Mouse (Mus musculus) embryonic facial prominence, embryonic 15.5 days (tissue): ENCODE results near the gene Ube2t. TPM values are rescaled to one million over a fixed set of nuclear protein-coding genes. Genes with fewer than 3 reads are reported as not detected.
A peak's percentile ranks its signal among the peaks of the same experiment; 100 is the strongest.

Experiments used
- ATAC-seq: fragments of 200-750 bp; cut with Nextera tagmentation; 2 replicates; pipeline ENCODE4 v1.8.0; 2017; ENCODE audit warnings: low read depth, moderate TSS enrichment; ENCODE audit not compliant: insufficient number of reproducible peaks, low FRiP score, low TSS enrichment
- H3K27ac ChIP-seq: fragments of 300-500 bp; sonication (generic); replicated peaks from 2 replicates; pipeline ENCODE4 v1.5.1; 2015; ENCODE audit warnings: mild to moderate bottlenecking, inconsistent platforms
- H3K27me3 ChIP-seq: fragments of 300-500 bp; sonication (generic); 2 replicates; pipeline ENCODE4 v1.6.1; 2015; ENCODE audit warnings: inconsistent platforms
- H3K36me3 ChIP-seq: fragments of 300-500 bp; sonication (generic); 2 replicates; pipeline ENCODE4 v1.6.1; 2015; ENCODE audit warnings: mild to moderate bottlenecking, inconsistent platforms
- H3K4me1 ChIP-seq: fragments of 300-500 bp; sonication (generic); 2 replicates; pipeline ENCODE4 v1.6.1; 2015; ENCODE audit warnings: inconsistent platforms
- H3K4me2 ChIP-seq: fragments of 300-500 bp; sonication (generic); replicated peaks from 2 replicates; pipeline ENCODE4 v1.6.1; 2015; ENCODE audit warnings: mild to moderate bottlenecking, inconsistent platforms
- H3K4me3 ChIP-seq: fragments of 300-500 bp; sonication (generic); replicated peaks from 2 replicates; pipeline ENCODE4 v1.5.1; 2015; ENCODE audit warnings: mild to moderate bottlenecking, inconsistent platforms
- H3K9ac ChIP-seq: fragments of 300-500 bp; sonication (generic); 2 replicates; pipeline ENCODE4 v1.6.1; 2015; ENCODE audit warnings: inconsistent platforms
- H3K9me3 ChIP-seq: fragments of 300-500 bp; sonication (generic); replicated peaks from 2 replicates; pipeline ENCODE4 v1.6.1; 2016; ENCODE audit warnings: inconsistent platforms
- WGBS: fragments of 180-500 bp; shearing (Covaris S2); methylation state at CpG from one replicate; pipeline ENCODE4 v1.1.7; 2015; 5-methylcytosine and 5-hydroxymethylcytosine counted together
- polyA plus RNA-seq: library from polyadenylated mRNA; unstranded; fragments of >200 nt; fragmentation: Nextera tagmentation; extraction: Ambion mirVana; gene quantifications from 2 replicates; pipeline ENCODE4 v1.2.1, GENCODE M21; 2015

The Ube2t gene
- polyA plus RNA-seq, 1 experiment from 2014 or later, result 30.3 TPM

DNA sequence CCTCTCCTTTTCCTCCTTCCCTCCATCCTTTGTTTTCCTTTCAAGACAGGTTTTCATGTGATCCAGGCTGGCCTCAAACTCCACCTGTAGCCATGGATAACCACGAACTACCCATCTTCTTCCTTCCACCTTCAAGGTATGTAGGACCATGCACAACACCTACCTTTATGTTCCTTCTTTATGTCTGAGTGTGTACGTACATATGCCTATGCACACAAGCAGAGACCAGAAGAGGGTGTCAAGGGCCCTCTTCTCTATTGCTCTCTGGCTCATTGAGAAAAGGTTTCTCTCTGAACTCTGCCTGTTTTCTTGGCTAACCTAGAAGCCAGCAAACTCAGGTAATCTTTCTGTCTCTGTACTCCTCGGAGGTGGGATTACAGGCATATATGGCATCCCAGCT lies 32.4 kb downstream of the Ube2t start:
- Histone ChIP-seq H3K27me3 (0 out of 2 replicates have a peak, but pooled peaks cover 2% of the 10 kb centered on the region), H3K9me3 (no peaks in the 10 kb centered on the region), H3K36me3 (no peaks in the 10 kb centered on the region), H3K4me2 (no peak overlapping the region), H3K4me3 (no peak overlapping the region), H3K9ac (no peak overlapping the region), H3K4me1 (peaks cover 20% of the 10 kb centered on the region), H3K27ac (no peak overlapping the region)
- 80% methylated on average over 3 of the region's 3 CpGs for WGBS
- no peak for ATAC-seq

- ATAC-seq, result 0 out of 2 replicates have a peak, but pooled peaks have one; percentile 32
- WGBS, result 40% methylated on average over 4 of the region's 4 CpGs
Measured at GRCm38 (mm10) chr1:134995437-134995836, 33.1 kb downstream of the Ube2t start.

GRCm38 (mm10) chr1:134995954-134996353 lies 33.6 kb downstream of the Ube2t start:
- peaks cover 20% of the 10 kb centered on the region for H3K4me1 ChIP-seq
- no peaks in the 10 kb centered on the region for H3K9me3 ChIP-seq
- H3K4me3 ChIP-seq, result no peak overlapping the region
- no peaks in the 10 kb centered on the region for H3K27me3 ChIP-seq
- H3K4me2 ChIP-seq, result no peak overlapping the region
- H3K9ac ChIP-seq, result no peak overlapping the region
- ATAC-seq, result no peak
- H3K36me3 ChIP-seq, result no peaks in the 10 kb centered on the region
- WGBS, result 13% methylated on average over 1 of the region's 1 CpGs
- H3K27ac ChIP-seq, result 0 out of 2 replicates have a peak overlapping the region, but pooled peaks have one; percentile 11

More at GRCm38 (mm10) chr1:134995437-134995836, 33.1 kb downstream of the Ube2t start:
- no peak overlapping the region for H3K9ac ChIP-seq
- no peaks in the 10 kb centered on the region for H3K36me3 ChIP-seq
- 0 out of 2 replicates have a peak overlapping the region, but pooled peaks have one; percentile 11 for H3K27ac ChIP-seq
- H3K9me3 ChIP-seq, result no peaks in the 10 kb centered on the region
- H3K4me2 ChIP-seq, result no peak overlapping the region
- H3K27me3 ChIP-seq, result no peaks in the 10 kb centered on the region
- no peak overlapping the region for H3K4me3 ChIP-seq
- H3K4me1 ChIP-seq, result peaks cover 20% of the 10 kb centered on the region

DNA sequence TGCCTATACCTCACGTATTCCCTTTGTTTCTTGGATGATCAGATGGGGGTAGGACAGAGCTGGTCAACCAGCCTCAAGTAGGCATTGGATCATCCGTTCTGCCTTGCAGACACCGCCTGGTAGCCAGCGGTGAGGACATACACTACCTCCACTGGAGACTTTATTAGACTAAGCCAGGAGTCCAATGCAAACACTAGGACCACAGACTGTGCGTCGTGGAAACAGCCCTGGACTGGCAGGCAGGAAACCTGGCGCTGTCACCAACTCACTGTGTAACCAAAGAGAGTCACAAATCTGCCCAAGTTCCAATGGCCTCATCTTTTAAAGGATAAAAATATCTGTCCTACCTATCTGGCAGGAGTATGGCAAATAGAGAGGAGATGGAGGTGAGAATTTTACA lies 34.1 kb downstream of the Ube2t start:
- Histone ChIP-seq H3K4me1 (peaks cover 20% of the 10 kb centered on the region), H3K9ac (no peak overlapping the region), H3K36me3 (no peaks in the 10 kb centered on the region), H3K4me2 (no peak overlapping the region), H3K27me3 (no peaks in the 10 kb centered on the region), H3K4me3 (no peak overlapping the region), H3K27ac (no peak overlapping the region), H3K9me3 (no peaks in the 10 kb centered on the region)
- 90% methylated on average over 7 of the region's 7 CpGs for WGBS
- ATAC-seq, result no peak

GRCm38 (mm10) chr1:134997568-134997967 lies 35.2 kb downstream of the Ube2t start:
- no peaks in the 10 kb centered on the region for H3K9me3 ChIP-seq
- peaks cover 17% of the 10 kb centered on the region for H3K4me1 ChIP-seq
- no peak for ATAC-seq
- no peak overlapping the region for H3K4me2 ChIP-seq
- no peak overlapping the region for H3K9ac ChIP-seq
- H3K36me3 ChIP-seq, result no peaks in the 10 kb centered on the region
- H3K27me3 ChIP-seq, result no peaks in the 10 kb centered on the region
- no peak overlapping the region for H3K4me3 ChIP-seq
- no peak overlapping the region for H3K27ac ChIP-seq
- 73% methylated on average over 5 of the region's 5 CpGs for WGBS

DNA sequence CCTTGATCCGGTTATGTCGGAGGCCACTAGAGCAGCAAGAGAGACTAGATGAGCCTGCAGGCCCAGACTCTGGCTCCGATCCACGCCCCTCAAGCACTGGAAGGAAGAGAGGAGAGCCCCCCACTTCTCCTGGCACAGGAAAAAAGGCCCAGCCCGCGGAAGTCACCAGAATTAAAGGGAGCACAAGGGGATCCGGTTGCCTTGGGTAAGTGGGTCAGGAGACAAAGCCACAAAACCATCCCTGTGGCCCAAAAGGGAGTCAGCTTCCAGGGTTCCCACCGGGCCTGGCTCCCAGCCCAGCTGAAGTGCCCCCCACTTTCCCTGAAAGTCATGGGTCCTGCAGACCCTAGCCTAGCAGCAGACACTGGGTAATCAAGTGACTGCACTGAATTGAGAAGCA lies 35.9 kb downstream of the Ube2t start:
- Histone ChIP-seq H3K27me3 (no peaks in the 10 kb centered on the region), H3K4me3 (no peak overlapping the region), H3K27ac (peak overlapping the region; percentile 22; the same call in 1 of the 2 replicates), H3K9me3 (no peaks in the 10 kb centered on the region), H3K4me2 (no peak overlapping the region), H3K4me1 (peaks cover 17% of the 10 kb centered on the region), H3K9ac (no peak overlapping the region), H3K36me3 (no peaks in the 10 kb centered on the region)
- ATAC-seq, result no peak
- WGBS, result 53% methylated on average over 8 of the region's 8 CpGs

DNA sequence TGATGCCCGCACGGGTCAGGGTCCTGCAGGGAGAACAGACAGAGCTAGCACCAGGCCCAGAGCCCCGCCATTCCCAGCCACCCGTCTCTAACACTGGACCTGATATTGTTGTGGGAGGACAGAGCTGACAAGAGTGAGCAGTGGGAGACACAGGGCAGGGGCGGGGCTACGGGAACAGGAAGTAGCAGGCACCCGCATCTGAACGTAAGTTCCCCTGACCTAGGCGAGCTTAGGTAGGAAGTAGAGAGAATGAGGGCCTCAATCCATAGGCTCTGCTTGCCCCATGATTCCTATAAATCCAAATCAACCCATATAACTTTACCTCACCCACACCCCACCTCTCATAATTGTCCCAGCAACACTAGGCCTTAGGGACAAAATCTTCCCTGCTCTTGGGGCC lies 38.2 kb downstream of the Ube2t start:
- no peaks in the 10 kb centered on the region for H3K27me3 ChIP-seq
- H3K27ac ChIP-seq, result no peak overlapping the region
- no peak overlapping the region for H3K9ac ChIP-seq
- H3K4me2 ChIP-seq, result no peak overlapping the region
- no peak for ATAC-seq
- peaks cover 18% of the 10 kb centered on the region for H3K4me1 ChIP-seq
- no peak overlapping the region for H3K4me3 ChIP-seq
- no peaks in the 10 kb centered on the region for H3K9me3 ChIP-seq
- 83% methylated on average over 9 of the region's 9 CpGs for WGBS
- no peaks in the 10 kb centered on the region for H3K36me3 ChIP-seq

DNA sequence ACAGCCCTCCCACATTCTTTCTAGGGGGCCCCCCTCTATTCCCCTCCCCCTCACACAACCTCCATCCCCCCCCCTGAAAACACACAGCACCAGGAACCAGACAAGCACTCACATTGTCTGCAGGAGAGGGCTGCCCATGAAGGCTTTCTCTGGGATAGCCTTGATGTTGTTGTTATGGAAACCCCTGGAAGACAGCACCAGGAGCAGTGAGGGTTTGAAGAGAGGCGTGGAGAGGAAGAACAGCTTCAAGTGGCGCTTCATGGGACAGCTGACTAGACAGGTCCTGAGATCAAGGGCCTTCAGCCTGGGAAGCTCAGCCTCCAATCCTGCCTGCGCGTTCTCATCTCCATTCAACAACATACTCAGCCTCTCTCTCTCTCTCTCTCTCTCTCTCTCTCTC lies 41.0 kb downstream of the Ube2t start:
- H3K4me3 ChIP-seq, result no peak overlapping the region
- H3K9ac ChIP-seq, result no peak overlapping the region
- ATAC-seq, result no peak
- H3K9me3 ChIP-seq, result no peaks in the 10 kb centered on the region
- H3K36me3 ChIP-seq, result no peaks in the 10 kb centered on the region
- 62% methylated on average over 4 of the region's 4 CpGs for WGBS
- peaks cover 5% of the 10 kb centered on the region for H3K4me1 ChIP-seq
- no peak overlapping the region for H3K27ac ChIP-seq
- no peak overlapping the region for H3K4me2 ChIP-seq
- H3K27me3 ChIP-seq, result no peaks in the 10 kb centered on the region

GRCm38 (mm10) chr1:135005696-135006095 lies 43.3 kb downstream of the Ube2t start:
- 33% methylated on average over 7 of the region's 7 CpGs for WGBS
- no peak overlapping the region for H3K4me2 ChIP-seq
- no peak for ATAC-seq
- H3K4me3 ChIP-seq, result no peak overlapping the region
- no peaks in the 10 kb centered on the region for H3K9me3 ChIP-seq
- no peak overlapping the region for H3K27ac ChIP-seq
- H3K36me3 ChIP-seq, result no peaks in the 10 kb centered on the region
- H3K4me1 ChIP-seq, result peaks cover 8% of the 10 kb centered on the region
- no peaks in the 10 kb centered on the region for H3K27me3 ChIP-seq
- H3K9ac ChIP-seq, result no peak overlapping the region

DNA sequence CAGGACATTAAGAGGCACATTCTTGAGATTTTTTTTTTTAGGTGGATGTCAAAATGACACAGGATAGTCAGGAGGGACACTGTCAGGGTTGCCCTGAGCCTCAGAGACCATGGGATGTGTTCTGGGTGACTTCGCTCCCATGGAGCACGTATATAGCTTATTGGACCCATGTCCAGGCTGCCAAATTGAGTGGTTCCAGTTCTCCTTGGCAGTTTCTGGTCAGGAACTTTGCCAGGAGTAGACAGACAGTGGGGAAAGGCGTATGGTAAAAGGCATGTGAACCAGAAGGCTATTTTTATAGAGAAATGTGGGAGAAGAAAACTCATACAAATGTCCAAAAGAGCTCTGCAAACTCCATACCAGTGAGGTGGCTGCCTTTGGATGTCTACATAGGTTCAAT lies 47.5 kb downstream of the Ube2t start:
- ATAC-seq, result no peak
- 70% methylated on average over 3 of the region's 3 CpGs for WGBS
- H3K36me3 ChIP-seq, result no peaks in the 10 kb centered on the region
- no peaks in the 10 kb centered on the region for H3K9me3 ChIP-seq
- H3K9ac ChIP-seq, result no peak overlapping the region
- H3K4me1 ChIP-seq, result peaks cover 14% of the 10 kb centered on the region
- no peak overlapping the region for H3K4me2 ChIP-seq
- no peak overlapping the region for H3K4me3 ChIP-seq
- H3K27ac ChIP-seq, result no peak overlapping the region
- H3K27me3 ChIP-seq, result no peaks in the 10 kb centered on the region

- Histone ChIP-seq H3K4me3 (no peak overlapping the region), H3K4me1 (peaks cover 24% of the 10 kb centered on the region), H3K4me2 (no peak overlapping the region), H3K9ac (no peak overlapping the region), H3K36me3 (no peaks in the 10 kb centered on the region), H3K27ac (no peak overlapping the region), H3K9me3 (no peaks in the 10 kb centered on the region), H3K27me3 (no peaks in the 10 kb centered on the region)
- no peak for ATAC-seq
- 73% methylated on average over 5 of the region's 5 CpGs for WGBS
Measured at GRCm38 (mm10) chr1:135011912-135012311, 49.5 kb downstream of the Ube2t start.

GRCm38 (mm10) chr1:135012472-135012871 lies 50.1 kb downstream of the Ube2t start:
- Histone ChIP-seq H3K9me3 (no peaks in the 10 kb centered on the region), H3K4me1 (peaks cover 24% of the 10 kb centered on the region), H3K4me3 (no peak overlapping the region), H3K36me3 (no peaks in the 10 kb centered on the region), H3K4me2 (no peak overlapping the region), H3K9ac (no peak overlapping the region), H3K27ac (no peak overlapping the region), H3K27me3 (no peaks in the 10 kb centered on the region)
- WGBS, result 71% methylated on average over 9 of the region's 9 CpGs
- ATAC-seq, result no peak
